Mouse (Mus musculus): Measurements from ENCODE around the gene Sirt3. TPM values are rescaled to one million over a fixed set of nuclear protein-coding genes. Genes with fewer than 3 reads are reported as not detected.

Gene Sirt3
- polyA plus RNA-seq, 1 experiment: 99.4 TPM

DNA sequence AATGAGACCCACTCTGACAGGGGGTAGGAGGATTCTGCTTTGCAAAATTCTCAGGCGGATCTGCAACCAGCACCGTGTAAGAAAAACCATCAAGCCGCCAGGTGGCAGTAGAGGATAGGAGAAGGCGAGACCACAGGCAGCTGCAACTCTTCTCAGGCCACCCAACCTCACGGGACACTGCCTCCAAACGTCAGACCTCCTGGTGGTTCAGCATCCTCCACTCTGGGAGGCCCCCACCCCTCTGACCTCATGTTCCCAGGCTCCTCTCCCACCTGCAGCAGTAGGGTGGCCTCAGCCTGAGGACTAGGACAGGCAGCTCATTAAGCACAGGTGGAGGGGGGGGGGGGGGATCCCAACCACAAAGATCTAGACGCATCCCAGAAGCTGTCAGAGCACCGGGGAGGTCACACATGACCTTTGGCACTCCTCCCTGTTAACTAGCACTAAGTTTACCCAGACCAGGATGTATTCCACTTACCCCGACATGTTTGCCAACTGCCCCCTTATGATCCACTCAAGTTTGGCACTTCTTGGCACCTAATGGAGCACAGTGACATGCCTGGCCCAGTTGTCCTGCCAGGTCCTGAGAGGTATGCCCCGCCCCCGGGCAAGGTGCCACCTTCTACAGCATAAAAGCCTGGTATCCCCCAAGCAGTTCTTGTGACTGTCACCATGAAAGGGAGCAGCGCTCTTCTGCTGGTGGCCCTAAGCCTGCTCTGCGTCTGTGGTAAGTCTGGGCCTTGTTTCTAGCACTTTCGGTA lies 37.0 kb downstream of the Sirt3 start, which contains the start of gene Scgb1c1:
Gene Scgb1c1, plus strand, starts transcription at position 643 of the 761 bp plus-strand sequence.
- Histone ChIP-seq H3K4me3 (replicated peaks; ENCODE audit: insufficient read depth, low read depth, low read length) (no peak within 1 kb of the TSS), H3K4me1 (ENCODE audit: control insufficient read depth, insufficient read depth, low read length) (no peaks in the 10 kb centered on the region), H3K27ac (ENCODE audit: insufficient read depth, low read length) (no peak within 1 kb of the TSS), H3K27me3 (ENCODE audit: control insufficient read depth, insufficient read depth, low read length) (no peaks in the 10 kb centered on the region)
- 19% methylated on average over 14 of the region's 14 CpGs for WGBS
- peak; percentile 79 to 90 for DNase-seq
- TF ChIP-seq CTCF (IDR thresholded peaks at IDR 0.05; ENCODE audit: borderline replicate concordance, insufficient read depth, low read depth, low read length): peak; percentile 97
- no peak for TF ChIP-seq POLR2A (IDR thresholded peaks at IDR 0.05; ENCODE audit: borderline replicate concordance, insufficient read depth, low read length)

DNA sequence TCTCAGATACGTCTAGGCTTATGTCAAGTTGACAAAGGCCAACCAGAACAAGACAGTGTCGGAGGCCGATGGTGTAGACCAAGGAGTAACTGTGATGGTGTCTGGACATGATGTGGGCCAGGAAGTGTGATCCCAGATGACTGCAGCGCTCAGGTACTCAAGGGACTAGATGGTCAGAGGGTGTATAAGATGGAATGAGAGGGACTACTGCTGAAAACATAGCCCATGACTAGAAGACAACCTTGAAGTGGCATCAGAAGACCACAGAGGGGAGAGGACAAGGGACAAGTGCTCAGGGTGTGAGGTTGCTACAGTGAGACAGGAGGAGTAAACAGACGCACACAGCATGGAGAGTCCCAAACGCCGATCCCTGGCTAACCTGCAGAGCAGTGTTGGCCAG lies 38.3 kb downstream of the Sirt3 start:
- no peak overlapping the region for H3K27ac ChIP-seq (ENCODE audit: insufficient read depth, low read length)
- H3K27me3 ChIP-seq (ENCODE audit: control insufficient read depth, insufficient read depth, low read length): no peaks in the 10 kb centered on the region
- no peak overlapping the region for H3K4me3 ChIP-seq (replicated peaks; ENCODE audit: insufficient read depth, low read depth, low read length)
- no peak for DNase-seq
- no peaks in the 10 kb centered on the region for H3K4me1 ChIP-seq (ENCODE audit: control insufficient read depth, insufficient read depth, low read length)
- TF ChIP-seq CTCF (IDR thresholded peaks at IDR 0.05; ENCODE audit: borderline replicate concordance, insufficient read depth, low read depth, low read length) (no peak), POLR2A (IDR thresholded peaks at IDR 0.05; ENCODE audit: borderline replicate concordance, insufficient read depth, low read length) (no peak)
- WGBS: 74% methylated on average over 7 of the region's 7 CpGs

GRCm38 (mm10) chr7:140840750-140841735 lies 41.1 kb downstream of the Sirt3 start:
- H3K4me1 ChIP-seq (ENCODE audit: control insufficient read depth, insufficient read depth, low read length): no peaks in the 10 kb centered on the region
- WGBS: 40% methylated on average over 19 of the region's 19 CpGs
- no peak overlapping the region for H3K4me3 ChIP-seq (replicated peaks; ENCODE audit: insufficient read depth, low read depth, low read length)
- TF ChIP-seq CTCF (IDR thresholded peaks at IDR 0.05; ENCODE audit: borderline replicate concordance, insufficient read depth, low read depth, low read length): no peak
- no peak for TF ChIP-seq POLR2A (IDR thresholded peaks at IDR 0.05; ENCODE audit: borderline replicate concordance, insufficient read depth, low read length)
- no peak for DNase-seq
- no peaks in the 10 kb centered on the region for H3K27me3 ChIP-seq (ENCODE audit: control insufficient read depth, insufficient read depth, low read length)
- no peak overlapping the region for H3K27ac ChIP-seq (ENCODE audit: insufficient read depth, low read length)

GRCm38 (mm10) chr7:140839556-140839955 lies 42.6 kb downstream of the Sirt3 start:
- WGBS: 54% methylated on average over 5 of the region's 5 CpGs

DNA sequence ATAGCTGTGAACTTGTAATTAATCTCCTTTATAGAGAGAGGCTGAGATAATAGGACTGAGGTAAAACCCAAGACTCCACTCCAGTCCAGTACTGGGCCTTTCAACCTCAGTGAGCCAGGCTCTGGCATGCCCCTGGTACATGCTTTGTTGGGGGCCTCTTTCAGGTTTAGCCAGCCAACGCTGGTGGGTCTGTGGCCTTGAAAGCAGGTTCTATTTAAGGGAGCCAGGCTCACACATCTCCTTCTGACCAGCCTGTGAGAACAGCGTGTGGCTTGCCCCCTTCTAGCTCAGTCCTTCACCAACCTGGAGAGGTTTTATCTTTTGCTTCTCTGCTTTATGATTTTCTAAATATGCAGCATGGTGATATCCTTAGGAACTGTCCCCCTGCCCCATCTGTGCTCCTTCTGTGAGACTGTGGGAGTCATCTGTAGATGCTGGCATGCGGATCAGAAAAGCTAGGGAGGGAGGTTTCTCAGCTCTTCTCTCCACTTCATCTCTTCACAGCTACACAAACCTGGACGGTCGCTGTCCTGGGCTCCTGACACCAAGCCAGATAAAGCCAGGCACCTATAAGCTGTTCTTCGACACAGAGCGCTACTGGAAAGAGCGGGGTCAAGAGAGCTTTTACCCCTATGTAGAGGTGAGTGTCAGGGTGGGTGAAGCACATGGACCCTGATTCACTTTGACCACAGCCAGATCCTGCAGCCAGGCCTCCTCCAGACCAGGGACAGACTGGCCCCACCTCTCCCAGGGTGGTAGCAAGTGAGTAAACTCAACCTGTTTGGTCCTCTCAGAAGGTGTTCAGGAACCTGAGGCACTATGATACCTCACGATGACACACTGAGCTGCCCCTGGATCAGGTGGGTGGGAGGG lies 45.6 kb downstream of the Sirt3 start:
- 62% methylated on average over 9 of the region's 9 CpGs for WGBS
- Histone ChIP-seq H3K27ac (ENCODE audit: insufficient read depth, low read length) (no peak overlapping the region), H3K27me3 (ENCODE audit: control insufficient read depth, insufficient read depth, low read length) (no peaks in the 10 kb centered on the region)

More at GRCm38 (mm10) chr7:140839556-140839955, 42.6 kb downstream of the Sirt3 start:
- H3K4me1 ChIP-seq (ENCODE audit: control insufficient read depth, insufficient read depth, low read length): no peaks in the 10 kb centered on the region
- no peak overlapping the region for H3K4me3 ChIP-seq (replicated peaks; ENCODE audit: insufficient read depth, low read depth, low read length)
- no peak for DNase-seq
- no peak for TF ChIP-seq CTCF (IDR thresholded peaks at IDR 0.05; ENCODE audit: borderline replicate concordance, insufficient read depth, low read depth, low read length)
- no peak for TF ChIP-seq POLR2A (IDR thresholded peaks at IDR 0.05; ENCODE audit: borderline replicate concordance, insufficient read depth, low read length)
- H3K27me3 ChIP-seq (ENCODE audit: control insufficient read depth, insufficient read depth, low read length): no peaks in the 10 kb centered on the region
- H3K27ac ChIP-seq (ENCODE audit: insufficient read depth, low read length): no peak overlapping the region

GRCm38 (mm10) chr7:140835758-140836087 lies 46.4 kb downstream of the Sirt3 start:
- Histone ChIP-seq H3K4me3 (replicated peaks; ENCODE audit: insufficient read depth, low read depth, low read length) (no peak overlapping the region), H3K27ac (ENCODE audit: insufficient read depth, low read length) (no peak overlapping the region), H3K4me1 (ENCODE audit: control insufficient read depth, insufficient read depth, low read length) (no peaks in the 10 kb centered on the region), H3K27me3 (ENCODE audit: control insufficient read depth, insufficient read depth, low read length) (no peaks in the 10 kb centered on the region)
- DNase-seq: no peak
- 84% methylated on average over 2 of the region's 2 CpGs for WGBS
- no peak for TF ChIP-seq POLR2A (IDR thresholded peaks at IDR 0.05; ENCODE audit: borderline replicate concordance, insufficient read depth, low read length)
- TF ChIP-seq CTCF (IDR thresholded peaks at IDR 0.05; ENCODE audit: borderline replicate concordance, insufficient read depth, low read depth, low read length): no peak

More for the DNA sequence above, 45.6 kb downstream of the Sirt3 start:
- no peak for DNase-seq
- H3K4me1 ChIP-seq (ENCODE audit: control insufficient read depth, insufficient read depth, low read length): no peaks in the 10 kb centered on the region
- no peak overlapping the region for H3K4me3 ChIP-seq (replicated peaks; ENCODE audit: insufficient read depth, low read depth, low read length)
- no peak for TF ChIP-seq CTCF (IDR thresholded peaks at IDR 0.05; ENCODE audit: borderline replicate concordance, insufficient read depth, low read depth, low read length)
- no peak for TF ChIP-seq POLR2A (IDR thresholded peaks at IDR 0.05; ENCODE audit: borderline replicate concordance, insufficient read depth, low read length)

Measured in cerebellum, adult 2 months (tissue).